Mouse (Mus musculus): Measurements from ENCODE around the gene Arhgap21.

DNA sequence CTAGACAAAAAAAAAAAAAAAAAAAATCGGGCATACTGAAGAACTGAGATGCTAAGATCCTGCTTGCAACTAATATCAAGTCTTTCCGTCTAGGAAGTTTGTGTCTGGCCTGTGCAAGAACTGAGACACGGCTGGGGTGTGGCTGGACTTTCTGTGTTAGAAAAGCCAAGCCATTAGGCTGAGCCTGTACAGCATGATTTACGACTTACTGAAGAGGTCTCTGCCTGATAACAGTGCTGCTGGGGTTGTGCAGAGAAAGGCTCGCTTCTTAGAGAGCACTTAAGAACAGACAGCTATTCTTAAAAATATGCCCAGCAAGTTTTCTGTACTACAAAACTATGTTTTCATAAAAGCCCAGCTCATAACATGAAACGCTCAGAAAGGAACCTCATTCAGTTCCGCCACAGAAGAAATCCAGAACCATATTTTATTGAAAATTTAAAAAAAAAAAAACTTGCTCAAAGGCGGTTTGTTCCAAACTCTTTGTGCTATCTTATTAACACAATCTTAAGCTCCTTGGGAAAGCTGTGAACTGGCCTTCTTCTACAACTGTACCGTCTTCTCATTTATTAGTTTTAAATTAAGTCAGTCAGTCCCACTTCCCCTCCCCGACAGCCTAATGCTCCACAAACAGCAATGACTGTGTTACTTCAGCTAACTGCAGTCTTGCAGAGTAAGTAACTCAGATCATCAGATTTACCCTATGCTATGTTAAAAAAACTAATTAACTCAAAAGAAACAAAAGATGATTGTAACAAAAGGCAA is 26.1 kb downstream of the Arhgap21 start:
- no peak for TF ChIP-seq GATA1 (IDR thresholded peaks at IDR 0.05; ENCODE audit: borderline replicate concordance, low read length)
- no peak for TF ChIP-seq FLI1 (IDR thresholded peaks at IDR 0.05; ENCODE audit: low read length)

All from megakaryocyte, embryonic 14.5 days (primary cell).